Mouse (Mus musculus) intestine, embryonic 14.5 days (tissue): Measurements from ENCODE around the gene Itm2b. TPM values are rescaled to one million over a fixed set of nuclear protein-coding genes. Genes with fewer than 3 reads are reported as not detected.

Experiments used
- ATAC-seq: fragments of 200-750 bp; cut with Nextera tagmentation; replicated peaks from 2 replicates; pipeline ENCODE4 v1.8.0; 2017; ENCODE audit warnings: low read depth, moderate number of reproducible peaks, moderate TSS enrichment, moderate library complexity; ENCODE audit not compliant: low FRiP score, low TSS enrichment
- DNase-seq: peaks from one replicate; pipeline ENCODE4 v3.0.0-alpha.2; 2018; ENCODE audit warnings: low spot score
- H3K27ac ChIP-seq: fragments of 300-500 bp; sonication (generic); 2 replicates; pipeline ENCODE4 v1.5.1; 2014; ENCODE audit warnings: low read depth, mild to moderate bottlenecking, control low read depth
- H3K27me3 ChIP-seq: fragments of 300-500 bp; sonication (generic); replicated peaks from 2 replicates; pipeline ENCODE4 v1.6.1; 2014; ENCODE audit warnings: low read length, control low read depth; ENCODE audit not compliant: control insufficient read depth, insufficient read depth
- H3K36me3 ChIP-seq: fragments of 300-500 bp; sonication (generic); 2 replicates; pipeline ENCODE4 v1.6.1; 2014; ENCODE audit warnings: low read length, control low read depth; ENCODE audit not compliant: control insufficient read depth, insufficient read depth
- H3K4me1 ChIP-seq: fragments of 300-500 bp; sonication (generic); replicated peaks from 2 replicates; pipeline ENCODE4 v1.6.1; 2014; ENCODE audit warnings: low read length, control low read depth, mixed read lengths; ENCODE audit not compliant: control insufficient read depth, insufficient read depth
- H3K4me2 ChIP-seq: fragments of 300-500 bp; sonication (generic); 2 replicates; pipeline ENCODE4 v1.6.1; 2014; ENCODE audit warnings: low read length
- H3K4me3 ChIP-seq: fragments of 300-500 bp; sonication (generic); 2 replicates; pipeline ENCODE4 v1.5.1; 2014; ENCODE audit warnings: low read depth, low read length, control low read depth, mixed read lengths
- H3K9ac ChIP-seq: fragments of 300-500 bp; sonication (generic); 2 replicates; pipeline ENCODE4 v1.6.1; 2014; ENCODE audit warnings: mild to moderate bottlenecking, low read length
- H3K9me3 ChIP-seq: fragments of 300-500 bp; sonication (generic); 2 replicates; pipeline ENCODE4 v1.6.1; 2016; ENCODE audit warnings: low read length, control low read depth; ENCODE audit not compliant: control insufficient read depth
- WGBS: fragments of 180-500 bp; shearing (Covaris S2); extraction: QIAGEN DNeasy Blood & Tissue Kit; methylation state at CpG from one replicate; pipeline ENCODE4 v1.1.7; 2014; 5-methylcytosine and 5-hydroxymethylcytosine counted together
- polyA plus RNA-seq: library from polyadenylated mRNA; unstranded; fragments of >200 nt; fragmentation: Nextera tagmentation; extraction: Ambion mirVana; gene quantifications from 2 replicates; pipeline ENCODE4 v1.2.1, GENCODE M21; 2014

The Itm2b gene
- polyA plus RNA-seq, 1 experiment from 2014 or later = 606 TPM

DNA sequence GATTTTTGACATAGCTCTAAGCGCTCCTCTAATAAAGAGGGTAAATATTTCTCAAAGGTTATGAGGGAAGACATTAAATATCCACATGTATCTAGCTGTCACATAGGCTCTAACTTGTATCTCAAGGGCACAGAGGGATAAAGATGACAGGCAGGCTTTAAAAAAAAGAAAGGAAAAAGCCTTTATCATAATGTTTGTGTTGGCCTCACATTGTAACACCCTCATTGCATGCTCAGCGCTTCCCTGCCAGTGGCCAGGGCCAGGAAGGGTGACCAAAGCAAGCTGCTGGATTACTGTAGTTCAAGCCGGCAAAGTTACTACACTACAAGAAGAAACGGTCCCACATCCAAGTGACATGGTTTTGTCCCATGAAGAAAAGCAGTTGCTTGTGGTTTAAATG is 53.7 kb downstream of the Itm2b start:
- ATAC-seq (no peak), DNase-seq (no peak)
- Histone ChIP-seq H3K4me3 (no peak overlapping the region), H3K36me3 (no peaks in the 10 kb centered on the region), H3K27me3 (no peaks in the 10 kb centered on the region), H3K4me2 (no peak overlapping the region), H3K4me1 (peaks cover 4% of the 10 kb centered on the region; the same call in 1 of the 2 replicates), H3K9ac (no peak overlapping the region), H3K27ac (no peak overlapping the region), H3K9me3 (no peaks in the 10 kb centered on the region)
- 84% methylated on average over 4 of the region's 4 CpGs for WGBS

DNA sequence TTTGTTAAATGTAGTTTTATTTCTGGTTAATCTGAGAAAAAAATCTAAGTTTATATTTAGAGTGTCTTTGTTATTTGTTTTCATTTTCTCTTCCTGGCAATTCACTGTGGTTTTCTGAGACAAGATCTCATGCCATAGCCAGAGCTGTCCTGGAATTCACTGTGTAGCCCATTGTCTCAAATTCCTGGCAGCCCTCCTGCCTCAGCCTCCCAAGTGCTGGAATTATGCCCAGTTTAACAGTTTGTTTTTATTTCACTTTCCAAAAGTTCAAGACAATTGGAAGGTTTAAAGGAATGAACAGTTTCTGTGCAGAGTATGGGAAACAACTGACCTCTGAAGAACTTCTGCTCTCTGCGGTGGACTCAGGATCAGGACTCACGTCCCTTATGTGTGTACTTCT is 55.2 kb downstream of the Itm2b start:
- ATAC-seq (no peak), DNase-seq (no peak)
- Histone ChIP-seq H3K4me2 (no peak overlapping the region), H3K4me3 (no peak overlapping the region), H3K9ac (no peak overlapping the region), H3K4me1 (peaks cover 4% of the 10 kb centered on the region; the same call in 1 of the 2 replicates), H3K9me3 (no peaks in the 10 kb centered on the region), H3K36me3 (no peaks in the 10 kb centered on the region), H3K27ac (no peak overlapping the region), H3K27me3 (no peaks in the 10 kb centered on the region)
- WGBS = 83% methylated on average over 2 of the region's 2 CpGs

DNA sequence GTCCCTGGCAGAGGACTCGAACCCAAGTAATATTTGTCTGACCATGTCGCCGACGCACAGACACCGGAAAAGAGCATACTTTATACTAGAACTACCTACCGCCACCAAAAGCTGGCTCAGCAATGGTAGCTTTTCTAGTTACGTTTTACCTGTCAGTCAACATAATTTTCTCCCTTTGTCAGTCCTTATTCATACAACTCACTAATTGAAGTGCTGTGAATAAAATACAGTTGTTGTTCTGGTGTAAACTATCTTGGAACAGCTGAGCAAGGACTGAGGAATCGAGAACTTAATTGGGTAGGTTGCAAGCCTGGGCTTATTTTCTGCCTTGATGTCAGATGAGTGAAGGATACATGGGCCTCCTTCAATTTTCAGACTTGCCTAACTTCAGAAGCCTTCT is 58.6 kb downstream of the Itm2b start:
- no peak for ATAC-seq
- H3K4me1 ChIP-seq = peaks cover 4% of the 10 kb centered on the region; the same call in 1 of the 2 replicates
- WGBS = 9% methylated on average over 8 of the region's 8 CpGs

DNA sequence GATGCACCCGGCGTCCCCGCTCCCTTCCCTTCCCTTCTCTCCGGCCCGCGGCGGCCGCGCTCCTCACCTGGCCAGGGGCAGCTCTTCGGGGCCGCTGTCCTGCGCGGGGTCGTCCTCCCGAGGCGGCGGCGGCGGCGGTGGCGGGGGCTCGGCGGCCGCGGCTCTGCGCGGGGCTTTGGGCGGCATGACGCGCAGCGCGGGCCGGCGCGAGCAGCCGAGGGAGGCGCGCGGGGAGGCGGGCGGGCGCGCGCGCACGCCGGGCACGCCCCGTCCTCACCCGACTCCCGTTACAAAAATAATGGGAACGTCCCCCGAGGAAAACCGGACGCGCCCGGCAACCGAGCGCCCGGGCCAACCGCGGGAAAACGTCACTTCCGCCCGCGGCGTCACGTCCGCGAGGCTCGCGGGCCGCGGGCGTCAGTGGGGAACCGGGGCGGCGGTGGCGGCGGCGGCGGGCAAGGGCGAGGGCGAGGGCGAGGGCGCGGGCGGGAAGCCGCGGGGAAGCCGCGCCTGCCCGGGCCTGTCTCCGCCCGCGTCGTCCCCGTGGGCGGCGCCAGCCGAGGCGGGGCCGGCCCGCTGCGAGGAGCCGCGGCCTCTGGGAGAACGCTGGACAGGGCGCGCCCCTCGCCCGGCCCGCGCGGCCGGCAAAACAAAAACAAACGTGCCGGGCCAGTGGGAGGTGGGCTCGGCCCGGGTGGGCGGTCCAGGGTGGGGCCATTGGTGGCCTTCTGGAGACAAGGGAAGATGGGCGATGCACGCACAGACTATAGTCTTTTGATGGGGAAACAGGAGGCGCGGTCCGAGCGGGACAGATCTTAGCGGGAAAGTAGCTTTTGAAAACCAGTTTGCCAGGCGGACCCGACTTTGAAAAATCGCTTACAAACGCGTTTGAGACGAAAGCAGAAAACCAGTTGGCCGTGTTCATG is 59.4 kb downstream of the Itm2b start, which contains the start of gene Rb1:
Gene Rb1, minus strand, starts transcription at position 367 of the 926 bp plus-strand sequence.
- H3K4me1 ChIP-seq = peaks cover 4% of the 10 kb centered on the region; the same call in 1 of the 2 replicates

More for the DNA sequence above, 58.6 kb downstream of the Itm2b start:
- peak overlapping the region; percentile 75 for H3K4me3 ChIP-seq
- H3K9ac ChIP-seq = peak overlapping the region; percentile 72
- no peaks in the 10 kb centered on the region for H3K36me3 ChIP-seq
- H3K9me3 ChIP-seq = no peaks in the 10 kb centered on the region
- no peak for DNase-seq
- peak overlapping the region; percentile 88 for H3K4me2 ChIP-seq
- no peaks in the 10 kb centered on the region for H3K27me3 ChIP-seq
- peak overlapping the region; percentile 69; the same call in 1 of the 2 replicates for H3K27ac ChIP-seq

DNA sequence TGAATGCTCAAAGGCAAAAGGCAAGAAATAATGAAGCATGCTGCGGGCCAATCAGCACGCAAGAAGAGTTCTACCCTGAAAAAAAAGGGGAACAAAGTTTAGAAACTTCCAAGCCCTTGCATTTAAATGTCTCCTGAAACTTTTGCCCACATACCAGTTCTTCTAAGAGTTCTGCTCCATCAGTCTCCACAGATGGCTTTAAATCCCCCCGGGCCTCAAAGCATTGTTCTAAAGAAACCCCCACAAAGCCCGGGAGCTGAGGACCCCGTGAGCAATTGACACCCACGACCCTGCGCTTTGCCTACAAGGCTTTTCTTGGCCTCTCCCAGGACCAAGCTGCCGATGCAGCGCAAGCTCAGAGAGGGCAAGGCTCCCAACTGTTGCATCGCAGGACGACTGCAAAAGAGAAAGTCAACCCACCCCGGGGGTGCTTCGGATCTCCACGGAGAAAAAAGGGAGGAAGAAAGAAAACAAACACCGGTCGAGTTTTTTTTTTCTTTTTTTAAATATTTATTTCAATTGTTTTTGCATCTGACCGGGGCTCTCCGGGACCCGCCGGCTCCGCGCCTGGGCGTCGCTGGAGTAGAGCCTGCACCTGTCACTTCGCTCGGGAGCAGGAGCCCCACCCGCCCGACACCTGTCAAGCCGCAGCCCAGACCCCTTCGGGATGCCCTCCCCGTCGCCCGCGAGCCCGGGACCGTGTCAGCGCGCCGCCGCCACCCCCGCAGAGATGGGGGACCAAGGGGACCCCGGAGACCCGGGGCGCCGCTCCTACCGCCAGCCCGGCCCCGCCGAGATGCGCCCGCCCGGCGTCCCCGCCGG is 60.2 kb downstream of the Itm2b start:
- peaks cover 4% of the 10 kb centered on the region; the same call in 1 of the 2 replicates for H3K4me1 ChIP-seq
- no peaks in the 10 kb centered on the region for H3K9me3 ChIP-seq
- peak; percentile 79 for DNase-seq
- H3K36me3 ChIP-seq = no peaks in the 10 kb centered on the region
- H3K27me3 ChIP-seq = no peaks in the 10 kb centered on the region
- peak overlapping the region; percentile 75 for H3K4me3 ChIP-seq
- under 1% methylated on average over 46 of the region's 55 CpGs for WGBS
- H3K27ac ChIP-seq = peak overlapping the region; percentile 69
- H3K9ac ChIP-seq = peak overlapping the region; percentile 72
- H3K4me2 ChIP-seq = peak overlapping the region; percentile 88
- peak; percentile 56 for ATAC-seq

More for the DNA sequence above, 59.4 kb downstream of the Itm2b start, which contains the start of gene Rb1:
- H3K4me3 ChIP-seq = peak within 1 kb of the TSS; percentile 75
- peak within 1 kb of the TSS; percentile 72 for H3K9ac ChIP-seq
- no peaks in the 10 kb centered on the region for H3K36me3 ChIP-seq
- DNase-seq (peak; percentile 89), ATAC-seq (peak; percentile 88)
- under 1% methylated on average over 107 of the region's 135 CpGs for WGBS
- peak within 1 kb of the TSS; percentile 69 for H3K27ac ChIP-seq
- no peaks in the 10 kb centered on the region for H3K27me3 ChIP-seq
- H3K4me2 ChIP-seq = peak within 1 kb of the TSS; percentile 88
- H3K9me3 ChIP-seq = no peaks in the 10 kb centered on the region

DNA sequence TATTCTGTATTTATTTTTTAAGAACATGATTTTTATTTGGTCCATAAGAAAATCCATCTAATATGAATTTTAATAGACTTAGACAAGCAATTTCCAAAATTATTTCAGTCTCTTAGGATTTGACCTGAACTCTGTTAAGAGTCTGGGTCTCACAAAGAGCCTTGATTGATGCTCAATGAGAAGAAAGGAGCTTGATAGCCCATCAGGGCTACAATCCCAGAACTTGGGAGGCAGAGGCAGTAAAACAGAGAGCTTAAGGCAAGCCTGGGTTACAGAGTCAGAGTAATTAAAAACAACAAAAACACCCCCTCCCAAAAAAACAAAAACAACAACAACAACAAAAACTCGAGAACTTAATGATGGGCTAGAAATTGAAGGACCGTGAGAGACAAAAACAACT is 61.1 kb downstream of the Itm2b start:
- Histone ChIP-seq H3K27me3 (no peaks in the 10 kb centered on the region), H3K27ac (no peak overlapping the region), H3K4me3 (no peak overlapping the region), H3K36me3 (no peaks in the 10 kb centered on the region), H3K4me2 (no peak overlapping the region), H3K9me3 (no peaks in the 10 kb centered on the region), H3K9ac (no peak overlapping the region), H3K4me1 (peaks cover 4% of the 10 kb centered on the region; the same call in 1 of the 2 replicates)
- no peak for DNase-seq
- no peak for ATAC-seq
- 78% methylated on average over 2 of the region's 2 CpGs for WGBS

DNA sequence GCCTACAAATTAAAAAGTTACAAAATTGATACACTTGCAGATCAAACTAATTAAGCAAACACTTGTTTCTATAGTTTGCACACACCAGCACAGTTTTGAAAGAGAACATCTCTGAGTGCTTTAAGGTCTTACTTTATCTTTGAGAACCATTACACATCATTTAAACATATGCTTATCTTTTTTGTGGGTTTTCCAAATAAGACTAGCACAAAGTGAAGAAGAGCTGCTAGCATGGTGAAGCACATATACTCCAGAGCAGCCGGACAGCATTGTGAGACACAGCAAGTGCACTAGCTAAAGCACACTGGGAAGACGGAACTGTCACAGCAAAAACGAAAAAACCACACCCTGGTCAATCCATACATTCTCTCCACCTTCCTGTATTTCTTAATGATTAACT is 62.9 kb downstream of the Itm2b start:
- no peaks in the 10 kb centered on the region for H3K27me3 ChIP-seq
- 76% methylated on average over 3 of the region's 3 CpGs for WGBS
- peaks cover 4% of the 10 kb centered on the region; the same call in 1 of the 2 replicates for H3K4me1 ChIP-seq
- no peaks in the 10 kb centered on the region for H3K36me3 ChIP-seq
- ATAC-seq (no peak), DNase-seq (no peak)
- no peak overlapping the region for H3K27ac ChIP-seq
- H3K4me3 ChIP-seq = no peak overlapping the region
- no peak overlapping the region for H3K9ac ChIP-seq
- H3K9me3 ChIP-seq = no peaks in the 10 kb centered on the region
- no peak overlapping the region for H3K4me2 ChIP-seq

DNA sequence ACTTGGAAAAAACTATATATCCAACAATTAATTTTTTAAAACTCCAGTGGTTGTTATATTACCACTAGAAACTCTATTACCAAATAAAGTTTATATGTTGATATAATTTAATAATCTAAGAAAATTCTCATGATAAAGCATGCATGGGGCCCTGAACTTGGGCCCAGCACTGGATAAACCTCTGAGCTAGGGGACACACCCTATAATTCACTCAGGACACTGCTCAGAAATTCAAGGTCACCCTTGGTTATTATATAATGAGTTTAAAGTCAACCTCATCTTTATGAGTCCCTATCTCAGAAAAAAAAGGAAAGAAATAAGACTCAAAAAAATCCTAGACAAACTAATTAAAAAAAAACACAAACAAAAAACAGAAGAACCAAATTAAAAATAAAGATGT is 68.2 kb downstream of the Itm2b start:
- no peak for DNase-seq
- H3K4me3 ChIP-seq = no peak overlapping the region
- ATAC-seq = no peak
- no peak overlapping the region for H3K27ac ChIP-seq
- H3K9me3 ChIP-seq = no peaks in the 10 kb centered on the region
- H3K36me3 ChIP-seq = no peaks in the 10 kb centered on the region
- H3K9ac ChIP-seq = no peak overlapping the region
- H3K4me2 ChIP-seq = no peak overlapping the region
- H3K27me3 ChIP-seq = no peaks in the 10 kb centered on the region
- H3K4me1 ChIP-seq = no peaks in the 10 kb centered on the region
